Mouse (Mus musculus): ENCODE data around the gene Strip2. TPM values are rescaled to one million over a fixed set of nuclear protein-coding genes. Genes with fewer than 3 reads are reported as not detected.

The Strip2 gene
- polyA plus RNA-seq, 1 experiment from 2014 or later: 3.4 TPM

DNA sequence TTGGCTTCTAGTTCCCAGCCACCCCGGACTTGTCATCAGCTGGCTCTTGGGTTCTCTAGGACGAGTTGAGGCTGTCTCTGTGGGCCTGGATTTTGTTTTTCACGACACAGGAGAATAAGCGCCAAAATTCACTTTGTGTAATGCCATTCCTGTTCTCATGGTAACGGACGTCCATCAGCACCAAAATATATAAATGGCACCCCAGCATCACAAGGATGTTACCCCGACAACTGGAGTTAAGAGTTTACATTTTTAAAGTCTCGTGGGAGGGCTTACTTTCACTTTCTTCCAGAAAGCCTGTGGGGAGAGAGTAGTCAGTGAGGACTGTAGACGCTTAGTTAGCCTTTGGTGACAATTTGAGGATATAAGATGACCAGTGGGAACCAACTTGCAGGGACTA lies 85.8 kb downstream of the Strip2 start:
- no peak for DNase-seq (ENCODE audit: low spot score)

DNA sequence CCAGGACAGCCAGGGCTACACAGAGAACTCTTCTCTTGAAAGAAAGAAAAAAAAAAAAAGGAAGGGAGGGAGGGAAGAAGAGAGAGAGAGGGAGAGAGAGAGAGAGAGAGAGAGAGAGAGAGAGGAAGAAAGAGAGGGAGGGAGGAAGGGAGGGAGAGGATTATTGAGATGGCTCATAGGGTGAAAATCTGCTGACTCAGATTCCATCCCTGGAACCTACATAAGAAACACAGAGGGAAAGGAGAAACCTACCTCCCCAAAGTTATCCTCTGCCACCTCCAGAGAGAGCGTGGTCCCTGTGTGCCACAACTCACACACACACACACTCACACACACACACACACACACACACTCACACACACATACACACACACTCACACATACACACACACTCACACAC lies 89.0 kb downstream of the Strip2 start:
- DNase-seq (ENCODE audit: low spot score): no peak

DNA sequence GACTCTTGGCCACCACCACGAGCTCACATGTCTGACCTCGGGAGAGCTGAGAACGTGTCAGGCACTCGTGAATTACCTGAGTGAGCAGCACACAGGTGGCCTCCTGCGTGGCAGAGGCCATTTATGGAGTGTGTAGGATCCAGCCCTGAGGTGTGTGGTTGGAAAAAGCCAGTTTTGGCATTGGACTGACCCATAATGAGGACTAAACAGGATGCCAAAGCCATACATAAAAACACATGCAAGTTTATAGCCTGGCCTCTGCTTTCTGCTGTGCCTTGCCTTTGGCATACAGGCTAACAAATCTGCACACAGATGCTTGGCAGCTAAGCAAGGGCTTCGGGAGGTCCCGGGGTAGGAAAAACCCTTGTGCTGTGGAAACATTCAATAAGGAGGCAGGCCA lies 92.4 kb downstream of the Strip2 start:
- no peak for DNase-seq (ENCODE audit: low spot score)

Small RNA genes lying within 50 kb of the gene (microRNA-seq; reads per million reads assigned to microRNA genes)
- not detected for gene Gm23049 (ENCODE audit: borderline number of aligned reads)

Other genes starting within 250 kb of the Strip2 start
- gene Tspan33, start 222.8 kb upstream of the Strip2 start, polyA plus RNA-seq (2015; fragmentation: Nextera tagmentation; extraction: Ambion mirVana): 1.7 and 2.8 TPM in 2 replicates
- 13.2 and 18.1 TPM in 2 replicates for gene Smo, start 181.5 kb upstream of the Strip2 start, polyA plus RNA-seq (2015; fragmentation: Nextera tagmentation; extraction: Ambion mirVana)
- 13.8 and 17.2 TPM in 2 replicates for gene Ahcyl2, start 149.0 kb upstream of the Strip2 start, polyA plus RNA-seq (2015; fragmentation: Nextera tagmentation; extraction: Ambion mirVana)
- gene Nrf1, start 131.0 kb downstream of the Strip2 start, polyA plus RNA-seq (2015; fragmentation: Nextera tagmentation; extraction: Ambion mirVana): 64.3 and 66.3 TPM in 2 replicates

All from thymus, postnatal 0 days (tissue).